Mouse (Mus musculus) liver, postnatal 0 days (tissue): ENCODE results near the gene Rint1.

Source experiments
- CTCF ChIP-seq: sonication (generic); IDR thresholded peaks from 2 replicates; pipeline ENCODE4 v1.5.1; 2016; ENCODE audit warnings: antibody characterized with exemption, low read depth
- EP300 ChIP-seq: IDR thresholded peaks from 2 replicates; pipeline ENCODE4 v1.6.1; 2016; ENCODE audit warnings: antibody characterized with exemption, low read depth, mild to moderate bottlenecking

- TF ChIP-seq CTCF (no peak), EP300 (no peak)
Observed at GRCm38 (mm10) chr5:23743261-23743660, 44.2 kb upstream of the Rint1 start.
